Mouse (Mus musculus): ENCODE measurements at regions not wholly inside any gene's neighbourhood (a gene's known extent, or its start where the extent isn't known, plus 50 kb on each side); places are given as distances from the start of the nearest gene placed in this dataset.

GRCm38 (mm10) chr6:12210190-12210589, 302.6 kb downstream of the Phf14 start:
- no peak for TF ChIP-seq FLI1 (IDR thresholded peaks at IDR 0.05; ENCODE audit: low read length)
- TF ChIP-seq GATA1 (IDR thresholded peaks at IDR 0.05; ENCODE audit: borderline replicate concordance, low read length): no peak
